Mouse (Mus musculus) embryonic fibroblast, embryonic 13.5 days (primary cell): ENCODE measurements around the gene Ccdc14. TPM values are rescaled to one million over a fixed set of nuclear protein-coding genes. Genes with fewer than 3 reads are reported as not detected.
"Not testable (repeated sequence)": the region's sequence is repeated elsewhere in the genome, so short reads cannot be mapped to it uniquely, and the experiment has no call there.

Experiments used
- H3K27ac ChIP-seq: 2 replicates; pipeline ENCODE4 v1.5.1; 2012; ENCODE audit warnings: low read length, control low read depth, inconsistent platforms; ENCODE audit not compliant: insufficient read depth
- H3K4me1 ChIP-seq: 2 replicates; pipeline ENCODE4 v1.6.1; 2011; ENCODE audit warnings: low read length; ENCODE audit not compliant: control insufficient read depth, insufficient read depth
- H3K4me3 ChIP-seq: 2 replicates; pipeline ENCODE4 v1.5.1; 2011; ENCODE audit warnings: mild to moderate bottlenecking, control low read depth, low read length; ENCODE audit not compliant: insufficient read depth
- CTCF ChIP-seq: IDR thresholded peaks from 2 replicates; pipeline ENCODE4 v1.5.1; 2011; ENCODE audit warnings: mild to moderate bottlenecking, control low read depth, low read length, moderate library complexity, borderline replicate concordance; ENCODE audit not compliant: insufficient read depth
- POLR2A ChIP-seq: IDR thresholded peaks from 2 replicates; pipeline ENCODE4 v1.6.1; 2011; ENCODE audit warnings: low read depth, mild to moderate bottlenecking, control low read depth, low read length, moderate library complexity
- polyA plus RNA-seq: library from polyadenylated mRNA; stranded (reverse); fragments of >200 nt; gene quantifications from 2 replicates; pipeline ENCODE4 v1.2.4, GENCODE M21; 2011; ENCODE audit warnings: low read depth; ENCODE audit not compliant: missing spikeins, insufficient read length

Gene Ccdc14
- polyA plus RNA-seq, 1 experiment = 5.5 TPM

- no peak for TF ChIP-seq POLR2A
- no peak for TF ChIP-seq CTCF
- H3K4me3 ChIP-seq = no peak overlapping the region
- H3K4me1 ChIP-seq = no peaks in the 10 kb centered on the region
- H3K27ac ChIP-seq = no peak overlapping the region
Measured at GRCm38 (mm10) chr16:34668341-34668740, 22.1 kb upstream of the Ccdc14 start.

GRCm38 (mm10) chr16:34671966-34672365, 18.4 kb upstream of the Ccdc14 start:
- H3K4me3 ChIP-seq = no peak overlapping the region
- H3K27ac ChIP-seq = no peak overlapping the region
- no peak for TF ChIP-seq CTCF
- no peak for TF ChIP-seq POLR2A
- no peaks in the 10 kb centered on the region for H3K4me1 ChIP-seq

GRCm38 (mm10) chr16:34672822-34673221, 17.6 kb upstream of the Ccdc14 start:
- TF ChIP-seq POLR2A (no peak), CTCF (no peak)
- Histone ChIP-seq H3K4me1 (no peaks in the 10 kb centered on the region), H3K27ac (no peak overlapping the region), H3K4me3 (no peak overlapping the region)

- no peak overlapping the region for H3K4me3 ChIP-seq
- no peak for TF ChIP-seq CTCF
- TF ChIP-seq POLR2A = no peak
- no peaks in the 10 kb centered on the region for H3K4me1 ChIP-seq
- no peak overlapping the region for H3K27ac ChIP-seq
Measured at GRCm38 (mm10) chr16:34674365-34674764, 16.1 kb upstream of the Ccdc14 start.

- H3K27ac ChIP-seq = no peak overlapping the region
- H3K4me3 ChIP-seq = no peak overlapping the region
- H3K4me1 ChIP-seq = no peaks in the 10 kb centered on the region
- TF ChIP-seq CTCF (no peak), POLR2A (no peak)
Measured at GRCm38 (mm10) chr16:34681823-34682222, 8.6 kb upstream of the Ccdc14 start.

- Histone ChIP-seq H3K27ac (no peak overlapping the region), H3K4me3 (no peak overlapping the region)
- TF ChIP-seq POLR2A (no peak), CTCF (no peak)
Measured at GRCm38 (mm10) chr16:34689879-34690278, 537 bp upstream of the Ccdc14 start.

GRCm38 (mm10) chr16:34691156-34691555, 740 bp downstream of the Ccdc14 start:
- Histone ChIP-seq H3K27ac (peak overlapping the region; percentile 67; the same call in 1 of the 2 replicates), H3K4me1 (no peaks in the 10 kb centered on the region), H3K4me3 (peak overlapping the region; percentile 83)
- TF ChIP-seq CTCF = no peak
- no peak for TF ChIP-seq POLR2A

More at GRCm38 (mm10) chr16:34689879-34690278, 537 bp upstream of the Ccdc14 start:
- H3K4me1 ChIP-seq = no peaks in the 10 kb centered on the region

- H3K4me1 ChIP-seq = no peaks in the 10 kb centered on the region
- H3K27ac ChIP-seq = no peak overlapping the region
- H3K4me3 ChIP-seq = no peak overlapping the region
- no peak for TF ChIP-seq CTCF
- no peak for TF ChIP-seq POLR2A
Measured at GRCm38 (mm10) chr16:34694477-34694876, 4.1 kb downstream of the Ccdc14 start.

- H3K27ac ChIP-seq, H3K4me1 ChIP-seq, H3K4me3 ChIP-seq: not testable (repeated sequence)
Measured at GRCm38 (mm10) chr16:34698721-34699120, 8.3 kb downstream of the Ccdc14 start.

GRCm38 (mm10) chr16:34700165-34700827, 9.9 kb downstream of the Ccdc14 start:
- TF ChIP-seq CTCF = no peak; the same call in 1 of the 2 replicates
- no peak for TF ChIP-seq POLR2A
- no peak overlapping the region for H3K4me3 ChIP-seq
- no peaks in the 10 kb centered on the region for H3K4me1 ChIP-seq
- no peak overlapping the region for H3K27ac ChIP-seq

GRCm38 (mm10) chr16:34700828-34701216, 10.4 kb downstream of the Ccdc14 start:
- Histone ChIP-seq H3K4me1 (no peaks in the 10 kb centered on the region), H3K27ac (no peak overlapping the region), H3K4me3 (no peak overlapping the region)
- TF ChIP-seq CTCF (no peak), POLR2A (no peak)
